Comparison of ENCODE assay signal across 12 mouse cellular contexts in the genomic region with DNA sequence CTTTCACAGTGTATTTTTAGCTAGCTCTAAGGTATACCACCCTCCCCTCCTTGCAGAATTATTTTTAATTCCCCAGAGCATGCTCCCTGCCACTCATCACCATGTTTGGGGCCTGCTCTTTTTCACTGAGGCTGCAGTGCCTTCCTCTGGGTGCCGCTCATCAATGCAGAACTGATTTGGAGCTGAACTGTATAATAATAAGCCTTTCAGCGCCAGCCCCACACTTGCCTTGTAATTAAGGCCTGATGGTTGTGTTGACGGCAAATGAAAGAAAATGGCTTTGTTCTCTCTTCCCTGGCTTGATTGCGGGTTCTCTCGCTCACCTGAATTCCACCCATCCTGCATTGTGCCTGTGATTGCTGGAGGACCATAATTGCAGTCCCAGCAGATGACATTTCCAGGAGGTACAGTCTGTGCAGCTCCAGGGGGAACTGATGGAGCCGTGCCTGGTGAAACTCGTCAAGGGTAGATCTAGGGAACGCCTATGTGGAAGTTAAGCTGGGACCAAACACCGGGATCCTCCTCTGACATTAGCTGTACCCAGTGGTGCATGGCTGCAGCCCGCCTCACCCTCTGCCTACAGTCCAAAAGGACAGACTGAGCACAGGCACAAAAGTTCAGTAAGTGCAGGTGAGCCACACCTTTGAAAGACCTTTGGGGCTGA.
DNase-seq lines count a peak whose midpoint lies in the region; ATAC-seq and TF ChIP-seq lines count a peak whose summit lies in the region.
"Had no signal": no experiment of that assay in that cellular context is flagged by ENCODE, and none has a peak within 500 bp of the region (broad histone marks: within the 10 kb centered on the region; RNA-seq: fewer than 3 reads in every experiment).

No protein-coding gene starts in this region.

- peaks cover 12% of the 10 kb centered on the region for H3K4me1 ChIP-seq in heart, embryonic 13.5 days
- no peaks in the 10 kb centered on the region for H3K4me1 ChIP-seq in lung, adult 2 months (ENCODE audit: control insufficient read depth, insufficient read depth, low read length)

- no peaks in the 10 kb centered on the region for H3K27me3 ChIP-seq in heart, embryonic 13.5 days (replicated peaks)

- H3K36me3 ChIP-seq in heart, embryonic 13.5 days, result no peaks in the 10 kb centered on the region

- peak overlapping the region; percentile 48; the same call in 1 of the 2 replicates for H3K27ac ChIP-seq in heart, embryonic 13.5 days (replicated peaks)

- DNase-seq in heart, adult 18-20 months, result no peak
- peak; percentile 46 to 61 for DNase-seq in right cerebral cortex, adult 2 months (ENCODE audit: low spot score in 2 of 2)
- no peak for DNase-seq in right cerebral cortex, postnatal 14 days
- peak; percentile 63 for DNase-seq in layer of hippocampus, adult 9-11 months
- no peak for DNase-seq in cerebellum, postnatal 25 days
- DNase-seq in embryo, embryonic 11 days, result no peak
- DNase-seq in lung, adult 2 months, result no peak
- DNase-seq: adrenal gland, postnatal 25 days; B cell, adult 2 months; lung, embryonic 14.5 days had no signal

- H3K9ac ChIP-seq in heart, embryonic 13.5 days, result no peak overlapping the region
- H3K9ac ChIP-seq: lung, embryonic 14.5 days had no signal

- no peaks in the 10 kb centered on the region for H3K9me3 ChIP-seq in heart, embryonic 13.5 days

- no peak overlapping the region for H3K4me3 ChIP-seq in heart, embryonic 13.5 days
- no peak overlapping the region for H3K4me3 ChIP-seq in lung, adult 2 months (replicated peaks; ENCODE audit: extremely low read depth, low read depth, low read length)
- H3K4me3 ChIP-seq: myocyte had no signal

- TF ChIP-seq POLR2A in lung, adult 2 months (IDR thresholded peaks at IDR 0.05; ENCODE audit: borderline replicate concordance, extremely low read depth, low read depth, low read length), result no peak

- WGBS in heart, embryonic 13.5 days, result 55% methylated on average over 10 of the region's 10 CpGs
- 83% methylated on average over 10 of the region's 10 CpGs for WGBS in lung, adult 2 months

- no peak for ATAC-seq in heart, embryonic 13.5 days (ENCODE audit: extremely low read depth, insufficient number of reproducible peaks, low FRiP score, low TSS enrichment)

- TF ChIP-seq CTCF in lung, adult 2 months (IDR thresholded peaks at IDR 0.05; ENCODE audit: insufficient read depth, low read length), result no peak

- H3K4me2 ChIP-seq in heart, embryonic 13.5 days, result no peak overlapping the region
- H3K4me2 ChIP-seq: lung, embryonic 14.5 days had no signal

Comparison
In these comparisons a context has a peak if more than half of its experiments do, and no peak if none do; other contexts are left out.
1. DNase-seq: peak in right cerebral cortex, adult 2 months (2 of 2) and layer of hippocampus, adult 9-11 months (single experiment); none in heart, adult 18-20 months (0 of 2), right cerebral cortex, postnatal 14 days (single experiment), cerebellum, postnatal 25 days (0 of 2), embryo, embryonic 11 days (single experiment) and lung, adult 2 months (single experiment).